Mouse (Mus musculus) layer of hippocampus, postnatal 25 days (tissue): Measurements from ENCODE around the gene Sf3b2. TPM values are rescaled to one million over a fixed set of nuclear protein-coding genes. Genes with fewer than 3 reads are reported as not detected.

Source experiments
- DNase-seq, 2 experiments: peaks; one replicate each; pipeline ENCODE4 v3.0.0; 2022; ENCODE audit warnings: mixed read lengths in 2 of 2, low spot score in 1 of 2; ENCODE audit errors: extremely low spot score in 1 of 2
- total RNA-seq, 2 experiments: library from RNA; stranded (reverse); gene quantifications; 2 replicates each; pipeline ENCODE4 v1.2.3; 2021

Gene Sf3b2
- 100 to 1,000 TPM; 201 to 202 TPM for total RNA-seq

DNA sequence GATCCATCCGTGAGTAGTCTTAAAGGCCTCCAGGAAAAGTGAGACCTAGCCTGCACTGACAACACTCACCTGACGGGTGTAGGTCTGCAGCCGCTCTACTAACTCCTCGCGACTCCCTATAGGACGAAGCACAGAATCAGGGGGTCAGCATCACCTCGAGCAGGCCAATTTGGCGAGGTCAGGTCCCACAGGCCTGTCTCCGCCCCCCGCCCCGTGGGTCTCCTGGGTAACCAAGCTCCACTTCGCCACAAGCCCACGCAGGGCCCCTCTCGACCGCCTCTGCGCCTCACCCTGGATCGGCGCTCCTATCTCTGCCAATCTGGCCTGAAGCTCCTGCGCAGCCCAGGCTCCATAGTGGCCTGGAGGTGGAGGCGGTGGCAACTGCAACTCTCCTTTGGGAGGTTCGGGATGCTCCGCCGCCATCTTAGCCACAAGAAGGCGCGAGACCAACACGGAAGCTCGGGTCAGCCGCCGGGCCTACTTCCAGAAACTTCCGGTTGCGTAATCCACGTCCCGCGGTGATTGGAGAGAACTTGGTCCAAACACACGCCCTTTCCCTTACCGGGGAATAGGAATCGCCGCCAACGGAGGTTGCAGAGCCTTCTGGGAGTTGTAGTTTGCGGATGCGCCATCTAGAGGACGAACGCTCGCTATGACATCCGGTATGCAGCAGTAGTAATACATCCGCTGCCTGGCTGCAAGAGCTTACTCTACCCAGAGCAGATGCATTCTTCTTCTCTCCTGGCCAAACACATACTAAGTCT is at the start of gene Sf3b2:
TSS of gene Sf3b2 (minus strand) at position 484 of the 764 bp plus-strand sequence.
- DNase-seq, result peak; percentile 90 to 93

DNA sequence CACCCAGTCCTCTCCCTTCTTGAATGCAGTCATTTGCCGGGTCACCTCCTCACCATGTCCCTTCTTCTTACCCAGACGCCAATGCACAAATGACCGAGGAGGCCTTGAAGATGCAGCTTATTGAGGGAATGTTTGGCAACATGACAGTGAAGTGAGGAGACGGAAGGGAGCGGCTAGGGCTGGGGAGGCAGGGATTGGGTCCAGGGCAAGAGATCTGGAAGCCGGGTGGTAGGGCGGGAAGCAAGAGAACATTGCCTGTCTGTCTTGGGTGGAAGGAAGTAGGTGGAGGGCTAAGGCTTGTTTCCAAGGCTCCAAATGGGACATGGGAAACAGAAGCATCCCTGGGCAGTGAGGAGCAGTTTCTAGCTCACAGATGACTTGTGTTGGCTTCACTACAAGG is 46.1 kb upstream of the Sf3b2 start:
- DNase-seq, result no peak

DNA sequence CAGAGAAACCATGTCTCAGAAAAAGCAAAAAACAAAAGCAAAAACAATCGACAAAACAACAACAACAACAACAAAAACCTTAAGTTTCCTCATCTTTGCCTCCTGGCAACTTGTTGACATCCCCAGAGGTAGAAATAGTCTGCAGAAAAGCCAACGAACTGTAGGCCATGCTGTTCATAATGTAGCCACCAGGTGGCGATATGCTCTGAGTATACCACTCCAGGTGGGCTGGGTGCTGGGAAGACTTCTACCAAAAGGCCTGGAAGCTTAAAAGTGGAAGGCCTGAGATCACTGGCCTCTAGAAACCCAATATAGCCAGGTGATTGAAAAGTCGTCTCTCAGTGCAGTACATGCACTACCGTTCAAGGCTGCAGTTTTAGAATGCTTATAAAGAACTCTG is 42.7 kb upstream of the Sf3b2 start:
- peak; percentile 49 to 87 for DNase-seq

DNA sequence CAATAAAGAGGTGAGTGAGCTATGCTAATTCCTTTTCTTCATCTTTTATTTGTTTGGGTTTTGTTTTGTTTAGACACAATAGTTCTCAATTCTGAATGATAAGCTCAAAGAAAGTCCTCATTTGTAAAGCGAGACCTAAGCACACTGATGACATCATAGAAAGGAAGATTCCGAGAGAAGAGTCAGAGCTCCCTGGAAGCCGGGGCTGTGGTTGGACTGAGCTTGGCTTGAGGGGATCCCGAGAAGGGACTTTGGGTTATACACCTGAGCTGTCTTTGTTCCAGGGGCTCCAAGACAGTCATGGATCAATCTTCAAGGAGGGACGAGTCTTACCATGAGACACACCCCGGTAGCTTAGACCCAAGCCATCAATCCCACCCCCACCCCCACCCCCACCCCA is 40.2 kb upstream of the Sf3b2 start, which contains the start of gene Catsper1:
TSS of gene Catsper1 (plus strand) at position 301 of the 400 bp plus-strand sequence.
- no peak for DNase-seq

DNA sequence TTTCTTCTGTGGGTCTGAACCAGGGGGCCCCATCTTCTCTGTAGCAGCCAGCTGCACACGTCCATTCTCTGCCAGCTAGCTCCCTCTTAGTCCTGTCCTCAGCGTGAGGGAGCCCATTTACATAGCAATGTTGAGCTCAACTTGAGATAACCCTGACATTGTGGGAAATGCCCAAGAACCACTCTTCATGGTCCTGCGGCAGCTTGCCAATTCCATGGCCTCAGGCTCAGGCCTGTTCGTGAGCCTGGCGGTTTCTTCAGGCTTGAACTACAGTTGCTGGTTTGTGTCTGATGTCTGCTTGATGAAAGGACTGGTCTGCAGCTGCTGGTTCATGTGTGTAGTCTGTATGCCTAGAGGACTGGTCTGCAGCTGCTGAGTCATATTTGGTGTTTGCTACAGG is 39.5 kb upstream of the Sf3b2 start:
- no peak for DNase-seq

DNA sequence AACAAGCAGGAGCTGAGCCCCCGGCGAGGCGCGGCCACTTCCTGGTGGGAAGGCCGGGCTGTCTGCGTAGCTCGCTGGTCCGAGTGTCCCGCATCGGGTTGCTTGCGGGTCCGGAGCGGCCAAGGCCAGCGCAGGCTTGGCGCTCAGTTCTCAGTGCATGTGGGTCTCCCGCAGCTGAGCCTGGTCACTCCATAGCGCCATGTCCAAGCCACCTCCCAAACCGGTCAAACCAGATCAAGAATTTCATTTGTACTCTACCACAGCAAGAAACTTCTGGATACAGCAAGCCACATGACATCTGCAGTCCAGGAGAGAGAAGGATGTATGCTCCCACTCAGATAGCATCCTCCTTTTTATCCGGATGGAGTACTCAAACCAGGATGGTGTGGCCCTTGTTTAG is 32.7 kb upstream of the Sf3b2 start:
- no peak for DNase-seq

DNA sequence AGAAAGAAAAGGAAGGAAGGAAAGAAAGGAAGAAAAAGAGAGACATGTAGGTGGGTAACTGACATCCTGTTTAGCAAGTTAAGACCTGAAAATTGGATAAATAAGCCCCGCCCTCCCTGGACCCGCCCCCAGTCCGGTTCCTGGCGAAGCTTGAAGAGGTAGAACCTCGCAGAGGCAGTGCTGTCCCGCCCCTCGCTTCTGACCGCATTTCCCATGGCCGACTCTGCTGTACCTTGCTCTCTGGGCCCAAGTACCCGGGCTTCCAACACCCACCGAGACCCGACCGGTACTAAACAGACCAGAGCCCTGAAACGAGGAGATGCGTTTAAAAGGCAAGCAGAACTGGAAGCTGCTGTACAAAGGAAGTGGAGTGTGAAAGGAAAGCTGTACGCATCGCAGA is 28.5 kb upstream of the Sf3b2 start:
- no peak for DNase-seq

DNA sequence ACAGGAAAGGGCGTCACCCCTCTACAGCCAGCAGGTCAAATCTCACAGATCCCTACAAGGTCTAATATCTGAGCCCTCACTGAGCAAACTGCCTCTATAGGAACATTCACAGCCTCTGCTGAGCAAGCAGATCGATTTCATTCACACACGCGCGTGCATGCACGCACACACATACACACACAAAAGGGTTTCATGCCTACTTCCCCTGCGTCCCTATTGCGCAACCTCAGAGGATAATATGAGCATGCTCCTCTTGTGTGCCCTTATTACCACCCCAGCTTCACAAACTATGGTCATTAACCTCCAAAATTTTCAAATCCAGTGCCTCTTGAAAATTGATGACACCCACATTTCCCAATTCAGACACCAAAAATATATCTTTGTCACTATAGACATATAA is 17.9 kb upstream of the Sf3b2 start:
- DNase-seq, result no peak

DNA sequence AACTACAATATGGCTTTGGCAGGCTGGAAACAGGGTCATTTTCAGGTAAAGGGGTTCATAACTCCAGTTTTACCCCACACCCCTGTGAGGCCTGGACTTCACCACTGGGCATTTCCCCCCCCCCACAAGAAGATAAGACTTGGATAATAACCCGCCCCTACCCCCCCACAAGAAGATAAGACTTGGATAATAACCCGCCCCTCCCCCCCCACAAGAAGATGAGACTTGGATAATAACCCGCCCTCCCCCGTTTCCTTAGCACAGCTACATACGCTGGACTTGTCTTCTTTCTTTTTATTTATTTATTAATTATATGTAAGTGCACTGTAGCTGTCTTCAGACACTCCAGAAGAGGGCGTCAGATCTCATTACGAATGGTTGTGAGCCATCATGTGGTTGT is 13.8 kb upstream of the Sf3b2 start:
- no peak for DNase-seq

DNA sequence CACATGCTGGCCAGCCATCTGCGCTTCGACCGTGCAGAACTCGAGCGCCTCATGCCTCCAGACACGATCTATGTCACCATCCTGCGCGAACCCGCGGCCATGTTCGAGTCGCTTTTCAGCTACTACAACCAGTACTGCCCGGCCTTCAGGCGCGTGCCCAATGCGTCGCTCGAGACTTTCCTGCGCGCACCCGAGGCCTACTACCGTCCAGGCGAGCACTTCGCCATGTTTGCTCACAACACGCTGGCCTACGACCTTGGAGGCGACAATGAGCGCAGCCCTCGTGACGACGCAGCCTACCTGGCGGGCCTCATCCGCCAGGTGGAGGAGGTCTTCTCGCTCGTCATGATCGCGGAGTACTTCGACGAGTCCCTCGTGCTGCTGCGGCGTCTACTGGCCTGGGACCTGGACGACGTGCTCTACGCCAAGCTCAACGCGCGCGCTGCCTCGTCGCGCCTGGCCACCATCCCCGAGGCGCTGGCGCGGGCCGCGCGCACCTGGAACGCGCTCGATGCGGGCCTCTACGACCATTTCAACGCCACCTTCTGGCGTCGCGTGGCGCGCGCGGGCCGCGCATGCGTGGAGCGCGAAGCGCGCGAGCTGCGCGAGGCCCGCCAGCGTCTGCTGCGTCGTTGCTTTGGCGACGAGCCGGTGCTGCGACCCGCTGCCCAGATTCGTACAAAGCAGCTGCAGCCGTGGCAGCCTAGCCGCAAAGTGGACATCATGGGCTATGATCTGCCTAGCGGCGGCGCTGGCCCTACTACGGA is 11.9 kb upstream of the Sf3b2 start:
- no peak for DNase-seq

DNA sequence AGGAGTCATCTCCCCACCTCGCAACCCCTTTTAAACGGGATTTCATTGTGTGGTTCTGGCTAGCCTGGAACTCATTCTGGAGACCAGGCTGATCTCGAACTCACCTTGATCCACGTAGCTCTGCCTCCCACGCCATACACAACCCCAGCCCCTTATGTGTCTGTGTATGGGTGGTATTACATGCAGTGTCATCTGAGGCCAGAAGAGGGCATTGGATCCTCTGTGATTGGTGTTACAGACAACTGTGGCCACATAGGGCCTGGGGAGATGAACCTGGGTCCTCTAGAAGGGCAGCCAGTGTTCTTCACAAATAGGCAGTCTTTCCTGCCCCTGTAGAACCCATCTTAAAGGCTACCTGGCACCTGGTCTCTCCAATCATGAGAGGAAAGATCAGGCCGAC is 11.0 kb upstream of the Sf3b2 start:
- DNase-seq, result no peak

DNA sequence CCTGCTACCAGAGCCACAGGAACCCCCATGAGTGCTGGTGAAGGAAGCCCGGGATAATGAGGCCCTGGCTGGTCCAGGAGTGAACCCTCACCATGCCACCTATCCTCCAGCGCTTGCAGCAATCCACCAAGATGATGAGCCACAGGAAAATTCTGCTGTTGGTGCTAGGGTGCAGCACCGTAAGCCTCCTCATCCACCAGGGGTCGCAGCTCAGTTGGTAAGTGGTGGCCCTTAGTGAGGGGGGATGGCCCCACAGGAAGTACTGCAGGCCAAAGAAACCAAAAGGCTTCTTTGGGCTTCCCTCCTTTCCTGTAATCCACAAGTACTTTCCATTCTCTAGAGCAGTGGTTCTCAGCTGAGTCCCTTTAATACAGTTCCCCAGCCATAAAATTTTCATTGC is 7.2 kb upstream of the Sf3b2 start:
- peak in 1 of 2 experiments; percentile 56 for DNase-seq

DNA sequence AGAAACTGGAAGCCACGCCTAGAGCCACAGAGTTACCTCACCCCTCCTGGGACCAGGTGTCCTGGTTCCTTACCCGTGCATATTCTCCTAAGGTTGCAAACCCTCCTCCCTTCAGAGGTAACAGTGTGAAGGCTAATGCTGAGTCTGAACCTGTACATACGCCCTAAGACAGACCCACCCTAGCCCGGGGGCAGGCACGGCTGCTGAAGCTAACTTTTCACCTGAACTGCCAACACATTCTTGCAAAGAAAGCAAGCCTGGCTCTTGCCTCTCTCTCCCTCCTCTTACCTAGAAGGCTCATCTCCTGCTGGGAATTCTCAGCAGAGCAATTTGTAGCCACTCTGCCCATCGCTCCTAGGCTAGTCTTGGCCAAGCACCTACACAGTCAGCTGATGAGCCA is 5.3 kb upstream of the Sf3b2 start:
- DNase-seq, result no peak

DNA sequence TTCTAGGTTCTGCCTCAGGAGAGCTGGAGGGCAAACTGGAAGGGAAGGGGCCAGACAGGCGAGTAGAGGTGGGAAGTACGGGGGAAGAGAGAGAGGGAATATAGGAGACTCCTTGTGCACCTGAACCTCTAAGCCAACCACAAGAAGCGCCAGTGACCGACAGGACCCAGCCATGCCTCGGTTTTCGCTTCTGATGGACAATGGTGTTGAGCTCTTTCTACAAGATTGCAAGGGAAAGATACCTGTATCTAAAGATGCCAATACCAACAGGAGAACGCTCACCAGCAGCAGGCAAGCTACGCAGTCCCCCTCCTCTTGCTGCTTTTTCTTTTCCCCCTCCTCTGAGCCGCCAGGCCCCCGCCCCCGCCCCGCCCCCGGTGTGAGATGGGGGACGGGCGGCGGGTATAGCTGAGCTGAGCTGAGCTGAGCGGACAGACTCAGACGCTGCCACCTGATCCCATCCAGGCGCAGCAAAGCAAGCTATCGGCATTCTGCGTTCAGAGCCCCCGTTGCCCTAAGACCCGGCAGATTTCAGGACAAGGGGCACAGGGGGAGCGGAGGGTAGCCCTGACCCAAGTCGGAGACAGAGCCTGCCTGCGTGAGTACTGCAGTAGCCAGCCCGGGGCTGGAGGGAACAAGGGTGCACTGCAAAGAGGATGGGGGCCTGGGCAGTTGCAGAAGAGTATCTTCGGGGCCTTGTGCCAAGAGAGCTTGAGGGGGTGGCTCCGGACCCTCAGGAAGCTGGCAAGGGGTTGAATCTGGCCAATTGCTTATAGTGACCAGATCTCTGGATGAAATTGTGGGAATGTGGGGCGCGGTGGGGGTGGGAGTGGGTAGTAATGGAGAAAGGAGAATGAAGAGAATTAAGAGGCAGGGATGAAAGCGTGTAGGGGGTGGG is 2.9 kb upstream of the Sf3b2 start, which contains the start of gene Gal3st3:
TSS of gene Gal3st3 (plus strand) at position 429 of the 898 bp plus-strand sequence.
- peak; percentile 42 to 55 for DNase-seq

DNA sequence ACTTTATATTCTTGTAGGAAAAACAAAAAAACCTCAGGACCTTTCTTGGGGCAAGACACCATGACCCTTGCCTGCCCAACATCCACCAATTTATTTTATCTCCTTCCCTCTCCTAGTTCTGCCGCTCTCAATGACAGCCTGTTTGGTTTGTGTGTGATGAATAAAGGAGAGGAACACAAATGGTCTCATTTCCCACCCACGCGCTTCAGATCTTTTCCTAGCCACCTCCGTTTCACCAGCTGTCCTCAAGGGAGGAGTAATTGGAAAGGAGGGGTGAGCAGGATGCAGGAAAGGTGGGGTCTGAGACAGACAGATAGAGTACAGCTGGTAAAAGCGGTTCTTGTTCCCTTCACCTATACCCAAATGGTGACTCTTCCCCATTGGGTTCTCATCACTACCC is 1.4 kb upstream of the Sf3b2 start:
- peak in 1 of 2 experiments; percentile 26 for DNase-seq

DNA sequence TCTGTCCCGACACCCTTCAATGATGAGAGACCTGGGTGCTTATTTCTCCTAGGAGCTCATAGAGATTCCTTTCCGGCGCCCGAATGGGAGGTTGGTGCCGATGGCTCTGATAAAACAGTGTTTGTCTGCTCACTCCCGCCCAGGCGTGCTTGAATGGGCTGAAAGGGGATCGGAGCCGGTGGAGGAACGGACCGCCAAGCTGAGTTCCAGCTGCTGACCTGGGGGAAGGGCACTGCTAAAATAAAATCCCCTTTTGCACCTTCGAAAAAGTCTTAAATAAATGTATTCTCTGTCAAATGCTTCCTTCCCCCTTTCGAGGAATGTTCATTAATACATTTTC is 451 bp upstream of the Sf3b2 start:
- DNase-seq, result no peak

DNA sequence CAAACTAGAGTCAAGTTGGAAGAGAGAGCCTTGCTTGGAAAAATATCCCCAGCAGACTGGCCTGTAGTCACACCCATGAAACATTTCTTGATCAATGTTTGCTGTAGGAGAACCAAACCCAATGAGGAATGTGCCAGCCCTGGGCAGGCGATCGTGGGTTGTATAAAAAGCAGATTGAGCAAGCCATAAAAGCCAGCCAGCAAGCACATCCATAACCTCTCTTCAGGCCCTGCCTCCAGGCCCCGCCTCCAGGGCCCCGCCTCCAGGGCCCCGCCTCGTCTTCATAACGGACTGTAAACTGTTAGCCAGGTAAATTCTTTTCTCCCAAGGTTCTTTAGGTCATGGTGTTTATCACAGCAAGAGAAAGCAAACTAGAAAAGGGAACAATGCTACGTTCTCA is 16.9 kb downstream of the Sf3b2 start:
- no peak for DNase-seq

DNA sequence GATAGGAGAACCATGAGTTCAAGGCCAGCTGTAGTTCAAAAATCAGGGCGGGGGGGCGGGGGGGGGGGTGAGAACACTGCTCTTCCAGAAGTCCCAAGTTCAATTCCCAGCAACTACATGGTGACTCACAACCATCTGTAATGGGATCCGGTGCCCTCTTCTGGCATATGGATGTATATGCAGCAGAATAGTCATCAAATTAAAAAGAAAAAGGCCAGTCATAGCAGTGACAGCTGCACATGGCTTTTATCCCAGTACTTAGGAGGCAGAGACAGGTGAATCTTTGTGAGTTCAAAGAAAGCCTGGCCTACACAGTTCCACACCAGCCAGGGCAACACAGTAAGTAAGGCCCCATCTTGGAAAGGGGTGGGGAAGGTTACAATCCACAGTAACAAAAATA is 18.1 kb downstream of the Sf3b2 start:
- no peak for DNase-seq

DNA sequence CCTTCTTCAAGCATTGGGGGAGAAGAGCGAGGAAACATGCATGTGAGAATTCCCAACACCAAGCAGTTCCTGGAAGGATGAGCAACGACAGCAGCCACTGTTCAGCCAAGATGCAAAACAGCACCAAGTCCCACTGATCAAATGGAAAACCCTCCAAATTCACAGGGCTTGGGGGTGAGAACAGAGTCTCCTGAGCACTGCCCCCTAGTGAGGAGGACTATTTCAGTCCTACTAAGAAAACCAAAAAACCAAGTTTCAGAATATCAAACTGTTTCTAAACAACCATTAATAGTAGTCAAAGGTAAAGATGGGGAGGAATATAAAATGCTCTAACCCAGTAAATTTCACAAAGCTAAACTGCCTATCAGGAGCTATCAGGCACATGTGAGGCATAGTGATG is 18.7 kb downstream of the Sf3b2 start:
- DNase-seq, result no peak

DNA sequence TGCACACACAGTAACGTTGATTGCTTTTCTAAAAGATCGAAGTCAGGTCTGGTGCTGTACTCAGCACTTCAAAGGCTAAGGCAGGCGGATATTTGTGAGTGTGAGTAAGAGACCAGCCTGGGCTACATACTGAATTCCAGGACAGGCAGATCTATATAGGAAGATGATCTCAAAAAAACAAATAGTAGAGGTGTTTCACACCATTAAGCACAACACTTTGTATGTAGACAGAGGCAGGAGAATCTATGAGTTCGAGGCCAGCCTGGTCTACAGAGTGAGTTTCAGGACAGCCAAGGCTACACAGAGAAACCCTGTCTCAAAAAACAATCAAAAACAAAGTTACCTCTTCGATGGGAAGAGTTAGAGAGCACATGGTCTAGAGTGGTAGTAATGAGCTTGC is 19.5 kb downstream of the Sf3b2 start:
- DNase-seq, result no peak

DNA sequence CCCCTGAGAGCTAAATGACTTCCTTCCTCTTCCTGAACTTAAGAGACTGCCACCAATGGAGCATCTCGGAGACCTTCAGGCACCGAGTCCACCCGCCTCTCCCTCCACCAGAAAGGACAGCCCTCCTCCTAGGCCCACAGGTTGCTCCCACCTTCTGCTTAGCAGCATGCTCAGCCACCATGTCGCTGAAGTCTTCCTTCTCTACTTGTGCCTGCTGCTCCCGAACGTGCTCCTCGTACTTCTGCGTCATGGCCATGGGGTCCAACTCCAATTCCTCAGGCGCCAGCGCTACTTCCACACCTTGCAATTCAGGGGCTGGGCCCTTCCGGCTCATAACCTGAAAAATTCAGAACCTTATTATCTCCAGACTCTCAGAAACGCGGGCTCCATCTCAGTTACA is 20.6 kb downstream of the Sf3b2 start:
- no peak for DNase-seq
